Mouse (Mus musculus): ENCODE data around the gene Ugt1a9.

Ugt1a9 gene

GRCm38 (mm10) chr1:88262961-88263360 lies 192.4 kb downstream of the Ugt1a9 start:
- no peak for DNase-seq

DNA sequence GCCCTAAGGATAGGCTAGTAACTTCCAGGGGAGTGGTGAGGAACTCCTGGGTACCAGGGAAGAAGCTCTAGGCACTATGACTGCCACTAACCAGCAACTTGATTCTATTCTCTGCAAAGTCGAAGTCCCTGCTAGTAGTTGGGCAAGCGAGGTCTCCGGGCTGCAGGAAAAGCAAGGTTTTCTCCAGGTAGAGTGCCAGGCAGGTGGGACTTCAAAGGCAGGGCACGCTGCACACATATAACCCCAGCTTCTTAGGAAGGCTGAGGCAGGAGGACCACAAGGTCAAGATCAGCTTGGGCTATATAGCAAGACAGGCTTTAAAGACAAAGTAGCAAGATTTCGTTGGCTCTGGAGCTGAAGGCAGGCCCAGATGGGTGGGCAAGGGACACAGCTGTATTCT lies 193.2 kb downstream of the Ugt1a9 start:
- DNase-seq: no peak

DNA sequence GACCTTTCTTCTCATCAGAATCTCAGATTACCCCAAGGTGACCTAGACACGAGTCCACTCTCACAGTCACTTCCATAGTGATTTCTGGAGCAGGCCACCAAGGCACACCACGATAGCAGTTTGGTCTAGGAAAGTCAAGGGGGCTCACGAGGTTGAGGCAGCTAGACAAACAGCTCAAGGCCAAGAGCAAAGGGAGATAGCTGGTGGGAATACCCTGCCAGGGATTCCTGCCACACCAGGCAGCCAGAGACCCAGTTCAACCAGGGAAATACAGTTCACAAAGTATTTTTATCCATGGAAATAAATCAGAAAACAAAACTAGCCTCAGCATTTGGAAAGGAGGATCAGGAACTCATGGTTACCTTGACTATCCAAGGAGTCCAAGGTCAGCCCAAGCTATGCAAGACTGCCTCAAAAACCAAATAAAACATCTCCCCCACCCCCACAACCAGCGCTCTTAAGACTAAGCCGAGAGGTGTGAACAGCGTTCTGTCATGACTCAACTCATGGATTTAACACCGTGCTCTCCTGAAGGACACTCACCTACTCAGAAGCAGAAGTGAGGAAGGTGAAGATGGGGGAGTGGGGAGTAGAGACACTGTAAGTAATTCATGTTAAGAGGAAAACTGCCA lies 193.8 kb downstream of the Ugt1a9 start:
- DNase-seq: no peak

- DNase-seq: no peak
Measured at GRCm38 (mm10) chr1:88264869-88265240, 194.3 kb downstream of the Ugt1a9 start.

DNA sequence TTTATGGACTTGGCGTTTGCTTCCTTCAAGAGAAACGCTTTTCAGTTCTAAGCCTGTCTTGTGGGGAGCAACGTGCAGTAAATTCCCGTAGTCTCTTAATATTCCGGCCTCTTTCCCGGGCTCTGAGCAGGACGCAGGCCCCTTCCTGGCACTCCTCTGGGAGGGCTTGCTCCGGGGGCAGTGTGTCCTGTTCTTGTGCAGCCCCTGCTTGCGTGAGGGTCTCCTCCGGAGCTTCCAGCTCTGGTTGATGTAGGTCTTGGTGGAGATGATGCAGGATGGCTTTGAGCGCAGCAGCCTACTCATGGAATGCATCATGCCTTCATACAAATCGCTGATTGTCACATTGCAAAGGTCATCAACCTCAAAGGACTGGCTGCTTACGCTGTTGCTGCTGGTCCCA lies 195.5 kb downstream of the Ugt1a9 start:
- no peak for DNase-seq

GRCm38 (mm10) chr1:88267489-88267888 lies 196.9 kb downstream of the Ugt1a9 start:
- no peak for DNase-seq

GRCm38 (mm10) chr1:88268070-88268469 lies 197.5 kb downstream of the Ugt1a9 start:
- DNase-seq: no peak
